ENCODE assay signal across 8 mouse cellular contexts in the genomic region with DNA sequence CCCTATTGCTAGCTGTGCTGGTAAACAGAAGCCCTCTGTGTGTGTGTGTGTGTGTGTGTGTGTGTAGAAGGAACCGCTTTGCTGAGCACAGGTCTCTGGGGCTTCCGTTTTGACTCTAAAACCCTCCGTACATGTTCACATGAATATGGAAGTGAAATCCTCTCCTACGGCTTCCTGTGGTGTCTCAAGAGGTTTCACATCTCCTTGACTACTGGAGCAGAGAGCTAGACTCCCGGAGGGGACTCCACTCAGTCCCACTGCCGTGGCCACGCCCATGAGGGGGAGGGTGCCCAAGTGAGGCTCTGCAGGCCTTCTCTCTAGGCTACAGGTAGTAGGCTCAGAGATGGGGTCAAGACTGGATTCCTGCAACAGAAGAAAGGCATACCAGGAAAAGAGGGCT. TPM values are rescaled to one million over a fixed set of nuclear protein-coding genes. Genes with fewer than 3 reads are reported as not detected.
DNase-seq lines count a peak whose midpoint lies in the region; ATAC-seq and TF ChIP-seq lines count a peak whose summit lies in the region.

A gene (plus strand): TSS at position 275 of the 400 bp plus-strand sequence.

- no peak within 1 kb of the TSS for H3K4me3 ChIP-seq in stomach, postnatal 0 days (ENCODE audit: low read depth, low read length)
- no peak within 1 kb of the TSS for H3K4me3 ChIP-seq in hindbrain, postnatal 0 days (ENCODE audit: low read length)
- H3K4me3 ChIP-seq in midbrain, embryonic 11.5 days (ENCODE audit: low read depth, low read length), result no peak within 1 kb of the TSS

- no peaks in the 10 kb centered on the region; the same call in 1 of the 2 replicates for H3K27me3 ChIP-seq in stomach, postnatal 0 days (ENCODE audit: control insufficient read depth, insufficient read depth, low read length)
- peaks cover 28% of the 10 kb centered on the region for H3K27me3 ChIP-seq in hindbrain, postnatal 0 days (ENCODE audit: insufficient read depth, low read length)
- H3K27me3 ChIP-seq in midbrain, embryonic 11.5 days (ENCODE audit: control insufficient read depth, insufficient read depth, low read length), result peaks cover 23% of the 10 kb centered on the region

- peak; percentile 77 to 85 for ATAC-seq in hematopoietic stem cell, adult 5-6 weeks (replicated peaks in 1 of 2; ENCODE audit: insufficient read depth in 1 of 2, low FRiP score in 2 of 2, low TSS enrichment in 1 of 2, low read depth in 1 of 2, poor library complexity in 2 of 2, severe bottlenecking in 2 of 2)
- no peak for ATAC-seq in stomach, postnatal 0 days (ENCODE audit: low FRiP score, low TSS enrichment)
- ATAC-seq in hindbrain, postnatal 0 days, result no peak
- no peak for ATAC-seq in midbrain, embryonic 11.5 days (ENCODE audit: low FRiP score)

- no peak for TF ChIP-seq CTCF in stomach, postnatal 0 days (IDR thresholded peaks at IDR 0.05; ENCODE audit: low read depth)
- no peak for TF ChIP-seq CTCF in hindbrain, postnatal 0 days (IDR thresholded peaks at IDR 0.05; ENCODE audit: low read depth)

- no peaks in the 10 kb centered on the region for H3K4me1 ChIP-seq in stomach, postnatal 0 days (replicated peaks; ENCODE audit: control insufficient read depth, insufficient read depth)
- H3K4me1 ChIP-seq in hindbrain, postnatal 0 days (ENCODE audit: insufficient read depth, low read length), result peaks cover 4% of the 10 kb centered on the region; the same call in 1 of the 2 replicates
- H3K4me1 ChIP-seq in midbrain, embryonic 11.5 days (ENCODE audit: control insufficient read depth, insufficient read depth, low read length), result peaks cover 3% of the 10 kb centered on the region; the same call in 1 of the 2 replicates

- WGBS in stomach, postnatal 0 days, result 30% methylated on average over 7 of the region's 7 CpGs
- WGBS in hindbrain, postnatal 0 days, result 30% methylated on average over 7 of the region's 7 CpGs
- WGBS in midbrain, embryonic 11.5 days, result 33% methylated on average over 7 of the region's 7 CpGs

- no peak for TF ChIP-seq EP300 in stomach, postnatal 0 days (optimal IDR thresholded peaks at IDR 0.05)

- peak within 1 kb of the TSS; percentile 24; the same call in 1 of the 2 replicates for H3K27ac ChIP-seq in stomach, postnatal 0 days (replicated peaks)
- H3K27ac ChIP-seq in hindbrain, postnatal 0 days, result no peak within 1 kb of the TSS
- no peak within 1 kb of the TSS for H3K27ac ChIP-seq in midbrain, embryonic 11.5 days (ENCODE audit: low read depth, low read length)

- no peak within 1 kb of the TSS for H3K4me2 ChIP-seq in stomach, postnatal 0 days (replicated peaks; ENCODE audit: low read depth)
- H3K4me2 ChIP-seq in hindbrain, postnatal 0 days (ENCODE audit: low read depth, low read length), result no peak within 1 kb of the TSS
- no peak within 1 kb of the TSS for H3K4me2 ChIP-seq in midbrain, embryonic 11.5 days

- H3K9me3 ChIP-seq in stomach, postnatal 0 days (ENCODE audit: control insufficient read depth, low read length), result no peaks in the 10 kb centered on the region
- H3K9me3 ChIP-seq in hindbrain, postnatal 0 days (ENCODE audit: low read length), result no peaks in the 10 kb centered on the region
- no peaks in the 10 kb centered on the region for H3K9me3 ChIP-seq in midbrain, embryonic 11.5 days (ENCODE audit: control insufficient read depth, low read length)

- H3K36me3 ChIP-seq in stomach, postnatal 0 days (ENCODE audit: control insufficient read depth, insufficient read depth, low read length), result no peaks in the 10 kb centered on the region
- H3K36me3 ChIP-seq in hindbrain, postnatal 0 days (ENCODE audit: insufficient read depth, low read length), result no peaks in the 10 kb centered on the region
- no peaks in the 10 kb centered on the region for H3K36me3 ChIP-seq in midbrain, embryonic 11.5 days (ENCODE audit: control insufficient read depth, insufficient read depth, low read length)

- DNase-seq in CD8-positive naive resting alpha-beta T cell, adult 2 months (ENCODE audit: low read depth in 2 of 2, low spot score in 2 of 2), result peak; percentile 43 to 57
- DNase-seq in T-cell, adult 2 months (ENCODE audit: low spot score), result peak; percentile 71
- peak; percentile 84 for DNase-seq in lung, postnatal 10 days
- no peak for DNase-seq in stomach, postnatal 0 days (ENCODE audit: low spot score)
- DNase-seq in hindbrain, postnatal 0 days (ENCODE audit: low spot score), result no peak
- DNase-seq in Muller cell, postnatal 12 days (ENCODE audit: inconsistent ontology term), result no peak
- DNase-seq in midbrain, embryonic 11.5 days (ENCODE audit: low spot score, missing footprints), result no peak

- no peak within 1 kb of the TSS for H3K9ac ChIP-seq in stomach, postnatal 0 days (ENCODE audit: low read length)
- H3K9ac ChIP-seq in hindbrain, postnatal 0 days (replicated peaks; ENCODE audit: low read length), result no peak within 1 kb of the TSS
- no peak within 1 kb of the TSS for H3K9ac ChIP-seq in midbrain, embryonic 11.5 days (ENCODE audit: low read length)

RNA-seq across cellular contexts. Expression of the gene that starts here (rescaled TPM):
- 4.6 and 6.4 TPM in 2 replicates for total RNA-seq in hematopoietic stem cell, adult 5-6 weeks (2017)
- polyA plus RNA-seq in stomach, postnatal 0 days (2015; fragmentation: Nextera tagmentation; extraction: Ambion mirVana), result 0.45 and 0.53 TPM in 2 replicates
- 0.16 TPM in 1 of 2 replicates, not detected in the other for total RNA-seq in hindbrain, postnatal 0 days (2014; rRNA removed)
- polyA plus RNA-seq in hindbrain, postnatal 0 days (2015; fragmentation: Nextera tagmentation; extraction: Ambion mirVana), result 0.58 and 0.59 TPM in 2 replicates
- not detected in 2 replicates for polyA plus RNA-seq in midbrain, embryonic 11.5 days (2014; fragmentation: Nextera tagmentation; extraction: Ambion mirVana)

Comparison
In these comparisons a context has a peak if more than half of its experiments do, and no peak if none do; other contexts are left out.
1. DNase-seq: peak in CD8-positive naive resting alpha-beta T cell, adult 2 months (2 of 2), T-cell, adult 2 months (single experiment) and lung, postnatal 10 days (single experiment); none in stomach, postnatal 0 days (single experiment), hindbrain, postnatal 0 days (single experiment), Muller cell, postnatal 12 days (single experiment) and midbrain, embryonic 11.5 days (single experiment).
2. ATAC-seq: peak in hematopoietic stem cell, adult 5-6 weeks (2 of 2); none in stomach, postnatal 0 days (single experiment), hindbrain, postnatal 0 days (single experiment) and midbrain, embryonic 11.5 days (single experiment).